Mouse (Mus musculus) hindbrain, embryonic 11.5 days (tissue): ENCODE data around the gene Igfbp3. TPM values are rescaled to one million over a fixed set of nuclear protein-coding genes. Genes with fewer than 3 reads are reported as not detected.
A peak's percentile ranks its signal among the peaks of the same experiment; 100 is the strongest.

Source experiments
- ATAC-seq: fragments of 200-750 bp; cut with Nextera tagmentation; 2 replicates; pipeline ENCODE4 v1.8.0; 2017; ENCODE audit warnings: mild to moderate bottlenecking, moderate TSS enrichment, moderate library complexity; ENCODE audit not compliant: low FRiP score
- DNase-seq: peaks from one replicate; pipeline ENCODE4 v3.0.0-alpha.2; 2015; ENCODE audit warnings: low spot score
- H3K27ac ChIP-seq: fragments of 300-500 bp; sonication (generic); 2 replicates; pipeline ENCODE4 v1.5.1; 2014; ENCODE audit warnings: mild to moderate bottlenecking, low read depth, low read length
- H3K27me3 ChIP-seq: fragments of 300-500 bp; sonication (generic); 2 replicates; pipeline ENCODE4 v1.6.1; 2014; ENCODE audit warnings: mild to moderate bottlenecking, low read length, moderate library complexity, mixed read lengths; ENCODE audit not compliant: control insufficient read depth, insufficient read depth
- H3K36me3 ChIP-seq: fragments of 300-500 bp; sonication (generic); 2 replicates; pipeline ENCODE4 v1.6.1; 2014; ENCODE audit warnings: mild to moderate bottlenecking, low read length, moderate library complexity, mixed read lengths; ENCODE audit not compliant: control insufficient read depth, insufficient read depth
- H3K4me1 ChIP-seq: fragments of 300-500 bp; sonication (generic); replicated peaks from 2 replicates; pipeline ENCODE4 v1.6.1; 2014; ENCODE audit warnings: low read length, mixed read lengths; ENCODE audit not compliant: control insufficient read depth, insufficient read depth
- H3K4me2 ChIP-seq: fragments of 300-500 bp; sonication (generic); replicated peaks from 2 replicates; pipeline ENCODE4 v1.6.1; 2014; ENCODE audit warnings: mild to moderate bottlenecking, low read depth, low read length
- H3K4me3 ChIP-seq: fragments of 300-500 bp; sonication (generic); 2 replicates; pipeline ENCODE4 v1.5.1; 2014; ENCODE audit warnings: low read depth, low read length
- H3K9ac ChIP-seq: fragments of 300-500 bp; sonication (generic); 2 replicates; pipeline ENCODE4 v1.6.1; 2014; ENCODE audit warnings: low read depth, low read length
- H3K9me3 ChIP-seq: fragments of 300-500 bp; sonication (generic); 2 replicates; pipeline ENCODE4 v1.6.1; 2016; ENCODE audit warnings: low read length; ENCODE audit not compliant: control insufficient read depth
- WGBS: fragments of 180-500 bp; shearing (Covaris S2); extraction: QIAGEN DNeasy Blood & Tissue Kit; methylation state at CpG from one replicate; pipeline ENCODE4 v1.1.7; 2014; 5-methylcytosine and 5-hydroxymethylcytosine counted together
- polyA plus RNA-seq: library from polyadenylated mRNA; unstranded; fragments of >200 nt; fragmentation: Nextera tagmentation; extraction: Ambion mirVana; gene quantifications from 2 replicates; pipeline ENCODE4 v1.2.1, GENCODE M21; 2014

Igfbp3 gene
- polyA plus RNA-seq, 1 experiment from 2014 or later: 16.8 TPM

- H3K9ac ChIP-seq: no peak overlapping the region
Observed at GRCm38 (mm10) chr11:7200393-7200783, 13.3 kb downstream of the Igfbp3 start.

GRCm38 (mm10) chr11:7199736-7200392 is 13.9 kb downstream of the Igfbp3 start:
- no peaks in the 10 kb centered on the region for H3K9me3 ChIP-seq
- ATAC-seq: no peak
- peak; percentile 80 for DNase-seq
- 55% methylated on average over 14 of the region's 14 CpGs for WGBS
- no peaks in the 10 kb centered on the region for H3K27me3 ChIP-seq
- H3K9ac ChIP-seq: no peak overlapping the region
- H3K4me2 ChIP-seq: no peak overlapping the region
- no peak overlapping the region for H3K27ac ChIP-seq
- H3K36me3 ChIP-seq: no peaks in the 10 kb centered on the region
- no peaks in the 10 kb centered on the region for H3K4me1 ChIP-seq
- no peak overlapping the region for H3K4me3 ChIP-seq

More at GRCm38 (mm10) chr11:7200393-7200783, 13.3 kb downstream of the Igfbp3 start:
- no peaks in the 10 kb centered on the region for H3K27me3 ChIP-seq
- no peak for DNase-seq
- 85% methylated on average over 9 of the region's 9 CpGs for WGBS
- H3K36me3 ChIP-seq: no peaks in the 10 kb centered on the region
- H3K27ac ChIP-seq: no peak overlapping the region
- H3K4me1 ChIP-seq: no peaks in the 10 kb centered on the region
- H3K9me3 ChIP-seq: no peaks in the 10 kb centered on the region
- H3K4me2 ChIP-seq: no peak overlapping the region
- ATAC-seq: no peak
- H3K4me3 ChIP-seq: no peak overlapping the region

DNA sequence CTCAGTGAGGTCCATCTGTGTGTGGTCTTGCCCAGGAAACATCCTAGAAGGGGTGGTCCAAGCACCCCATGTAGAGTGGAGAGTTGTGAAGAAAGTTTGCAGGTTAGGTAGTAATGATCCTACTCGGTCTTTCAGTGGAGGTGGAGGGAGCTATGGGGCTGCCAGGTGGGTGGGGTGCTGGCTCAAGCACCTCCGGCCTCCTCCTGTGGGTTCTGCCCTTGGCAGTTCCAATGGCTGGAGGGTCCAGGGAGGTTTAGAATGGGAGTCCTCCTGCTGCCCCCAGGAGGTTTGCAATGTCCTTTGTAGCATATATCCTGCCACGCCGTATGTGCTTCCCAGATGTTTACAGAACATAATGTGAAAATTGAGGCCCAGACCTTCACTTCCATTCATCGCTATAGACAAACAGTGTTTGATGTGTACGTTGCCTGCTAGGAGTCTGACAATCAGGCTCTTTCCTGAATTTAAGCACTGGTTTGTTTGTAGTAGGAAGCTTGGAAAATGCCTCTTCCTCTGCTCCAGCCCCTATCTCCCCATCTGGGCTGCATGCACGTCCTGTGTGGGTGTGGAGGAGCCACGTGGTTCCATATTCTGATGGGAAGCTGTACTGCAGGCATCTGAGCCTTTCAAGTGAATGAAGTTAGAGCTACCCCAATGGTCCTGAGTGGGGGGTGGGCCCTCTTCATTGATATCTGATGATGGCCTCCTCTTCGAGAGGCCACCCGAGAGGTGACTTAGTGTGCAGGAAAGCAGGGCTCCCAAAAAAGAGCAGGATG is 15.1 kb downstream of the Igfbp3 start:
- no peak for ATAC-seq

GRCm38 (mm10) chr11:7198006-7198405 is 15.7 kb downstream of the Igfbp3 start:
- no peak overlapping the region for H3K9ac ChIP-seq
- no peak for DNase-seq
- WGBS: 89% methylated on average over 19 of the region's 19 CpGs
- H3K4me3 ChIP-seq: no peak overlapping the region
- H3K36me3 ChIP-seq: no peaks in the 10 kb centered on the region
- H3K27ac ChIP-seq: no peak overlapping the region
- no peaks in the 10 kb centered on the region for H3K4me1 ChIP-seq
- no peaks in the 10 kb centered on the region for H3K27me3 ChIP-seq
- H3K4me2 ChIP-seq: no peak overlapping the region
- ATAC-seq: no peak
- no peaks in the 10 kb centered on the region for H3K9me3 ChIP-seq

More for the DNA sequence above, 15.1 kb downstream of the Igfbp3 start:
- DNase-seq: no peak
- 85% methylated on average over 10 of the region's 10 CpGs for WGBS
- Histone ChIP-seq H3K27me3 (no peaks in the 10 kb centered on the region), H3K27ac (no peak overlapping the region), H3K9me3 (no peaks in the 10 kb centered on the region), H3K9ac (no peak overlapping the region), H3K36me3 (no peaks in the 10 kb centered on the region), H3K4me2 (no peak overlapping the region), H3K4me1 (no peaks in the 10 kb centered on the region), H3K4me3 (no peak overlapping the region)

GRCm38 (mm10) chr11:7197491-7197941 is 16.2 kb downstream of the Igfbp3 start, which contains the start of gene Igfbp1:
Gene Igfbp1 (plus strand): TSS chr11:7197782.
- no peaks in the 10 kb centered on the region for H3K27me3 ChIP-seq
- WGBS: 36% methylated on average over 12 of the region's 12 CpGs
- no peaks in the 10 kb centered on the region for H3K4me1 ChIP-seq
- no peak within 1 kb of the TSS for H3K9ac ChIP-seq
- ATAC-seq (no peak), DNase-seq (no peak)
- no peak within 1 kb of the TSS for H3K27ac ChIP-seq
- H3K4me3 ChIP-seq: no peak within 1 kb of the TSS
- no peak within 1 kb of the TSS for H3K4me2 ChIP-seq
- H3K9me3 ChIP-seq: no peaks in the 10 kb centered on the region
- H3K36me3 ChIP-seq: no peaks in the 10 kb centered on the region

DNA sequence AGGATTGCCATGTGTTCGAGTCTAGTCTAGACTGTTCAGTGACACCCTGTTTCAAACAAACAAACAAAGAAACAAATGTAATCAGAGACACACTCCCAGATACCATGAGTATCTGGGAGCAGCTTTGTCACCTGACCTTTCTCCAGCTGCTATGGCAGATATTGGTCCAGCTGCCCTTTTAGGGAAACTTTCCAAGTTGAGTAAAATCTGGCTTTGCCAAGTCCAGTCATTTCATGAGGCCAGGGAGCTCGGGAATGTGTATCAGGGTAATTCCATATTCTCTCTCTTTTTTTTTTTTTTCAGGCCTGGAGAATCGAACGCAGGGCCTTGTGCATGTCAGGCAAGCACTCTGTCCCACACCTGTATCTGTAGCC is 18.4 kb downstream of the Igfbp3 start:
- Histone ChIP-seq H3K36me3 (no peaks in the 10 kb centered on the region), H3K9ac (no peak overlapping the region), H3K9me3 (no peaks in the 10 kb centered on the region), H3K4me2 (no peak overlapping the region), H3K4me1 (no peaks in the 10 kb centered on the region), H3K27me3 (no peaks in the 10 kb centered on the region), H3K27ac (no peak overlapping the region), H3K4me3 (no peak overlapping the region)
- DNase-seq (no peak), ATAC-seq (no peak)
- 94% methylated on average over 4 of the region's 4 CpGs for WGBS

GRCm38 (mm10) chr11:7194432-7195311 is 19.1 kb downstream of the Igfbp3 start:
- Histone ChIP-seq H3K4me3 (no peak overlapping the region), H3K36me3 (no peaks in the 10 kb centered on the region), H3K27ac (no peak overlapping the region), H3K27me3 (no peaks in the 10 kb centered on the region), H3K4me1 (no peaks in the 10 kb centered on the region), H3K4me2 (no peak overlapping the region), H3K9me3 (no peaks in the 10 kb centered on the region), H3K9ac (no peak overlapping the region)
- ATAC-seq: no peak
- DNase-seq: no peak
- WGBS: 93% methylated on average over 10 of the region's 10 CpGs

- DNase-seq (no peak), ATAC-seq (no peak)
- H3K4me2 ChIP-seq: no peak overlapping the region
- no peak overlapping the region for H3K9ac ChIP-seq
- no peaks in the 10 kb centered on the region for H3K36me3 ChIP-seq
- 80% methylated on average over 9 of the region's 9 CpGs for WGBS
- H3K9me3 ChIP-seq: no peaks in the 10 kb centered on the region
- no peaks in the 10 kb centered on the region for H3K27me3 ChIP-seq
- no peak overlapping the region for H3K4me3 ChIP-seq
- no peak overlapping the region for H3K27ac ChIP-seq
- H3K4me1 ChIP-seq: no peaks in the 10 kb centered on the region
Observed at GRCm38 (mm10) chr11:7193134-7193533, 20.6 kb downstream of the Igfbp3 start.
